Mouse (Mus musculus): ENCODE data around the gene Fam83c. TPM values are rescaled to one million over a fixed set of nuclear protein-coding genes. Genes with fewer than 3 reads are reported as not detected.
"Not testable (repeated sequence)": the region's sequence is repeated elsewhere in the genome, so short reads cannot be mapped to it uniquely, and the experiment has no call there.

Gene Fam83c
- polyA plus RNA-seq, 1 experiment from 2014 or later = 2.5 TPM

- no peak overlapping the region for H3K27ac ChIP-seq
- peaks cover 27% of the 10 kb centered on the region for H3K36me3 ChIP-seq
- no peak overlapping the region for H3K4me2 ChIP-seq
- peaks cover 9% of the 10 kb centered on the region for H3K4me1 ChIP-seq
- H3K9ac ChIP-seq = no peak overlapping the region
- no peaks in the 10 kb centered on the region for H3K9me3 ChIP-seq
- no peak for ATAC-seq (ENCODE audit: insufficient number of reproducible peaks, low FRiP score, low TSS enrichment, low read depth)
- no peaks in the 10 kb centered on the region for H3K27me3 ChIP-seq
- WGBS = 79% methylated on average over 7 of the region's 7 CpGs
- no peak overlapping the region for H3K4me3 ChIP-seq
Measured at GRCm38 (mm10) chr2:155860102-155860501, 25.4 kb upstream of the Fam83c start.

GRCm38 (mm10) chr2:155852536-155852935 is 17.9 kb upstream of the Fam83c start:
- WGBS = 64% methylated on average over 5 of the region's 5 CpGs
- Histone ChIP-seq H3K9me3 (no peaks in the 10 kb centered on the region), H3K27me3 (no peaks in the 10 kb centered on the region), H3K4me1 (0 out of 2 replicates have a peak, but pooled peaks cover 8% of the 10 kb centered on the region), H3K27ac (no peak overlapping the region), H3K4me3 (no peak overlapping the region), H3K36me3 (peaks cover 58% of the 10 kb centered on the region), H3K4me2 (no peak overlapping the region), H3K9ac (no peak overlapping the region)
- ATAC-seq (ENCODE audit: insufficient number of reproducible peaks, low FRiP score, low TSS enrichment, low read depth) = no peak

DNA sequence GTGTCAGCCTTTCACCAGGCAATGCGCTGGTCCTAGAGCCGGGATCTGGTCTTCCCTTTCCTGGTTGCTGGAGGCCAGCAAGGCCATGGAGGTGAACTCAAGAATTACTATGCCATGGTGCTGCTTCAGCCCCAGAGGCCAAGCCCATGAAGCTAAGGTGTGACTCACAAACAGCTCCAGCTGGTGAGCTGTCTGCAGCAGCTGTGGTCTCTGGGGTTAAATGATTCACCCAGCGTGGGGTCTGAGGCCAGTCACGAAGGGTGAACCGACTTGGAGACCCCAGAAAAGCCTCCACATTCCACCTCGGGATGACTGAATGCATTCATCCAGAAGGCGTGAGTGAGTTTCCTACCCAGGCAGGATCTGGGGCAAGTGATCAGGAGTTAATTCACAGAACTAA is 15.5 kb upstream of the Fam83c start:
- Histone ChIP-seq H3K27ac (no peak overlapping the region), H3K36me3 (peaks cover 53% of the 10 kb centered on the region), H3K4me1 (peaks cover 18% of the 10 kb centered on the region; the same call in 1 of the 2 replicates), H3K4me2 (no peak overlapping the region), H3K9me3 (no peaks in the 10 kb centered on the region), H3K27me3 (no peaks in the 10 kb centered on the region), H3K4me3 (no peak overlapping the region), H3K9ac (no peak overlapping the region)
- no peak for ATAC-seq (ENCODE audit: insufficient number of reproducible peaks, low FRiP score, low TSS enrichment, low read depth)
- WGBS = 79% methylated on average over 7 of the region's 7 CpGs

- Histone ChIP-seq H3K4me1 (peaks cover 18% of the 10 kb centered on the region; the same call in 1 of the 2 replicates), H3K4me3 (no peak overlapping the region), H3K4me2 (no peak overlapping the region), H3K9ac (no peak overlapping the region), H3K9me3 (no peaks in the 10 kb centered on the region), H3K36me3 (peaks cover 59% of the 10 kb centered on the region), H3K27ac (no peak overlapping the region), H3K27me3 (no peaks in the 10 kb centered on the region)
- ATAC-seq (ENCODE audit: insufficient number of reproducible peaks, low FRiP score, low TSS enrichment, low read depth) = no peak
- WGBS = 56% methylated on average over 7 of the region's 7 CpGs
Measured at GRCm38 (mm10) chr2:155849464-155849863, 14.8 kb upstream of the Fam83c start.

DNA sequence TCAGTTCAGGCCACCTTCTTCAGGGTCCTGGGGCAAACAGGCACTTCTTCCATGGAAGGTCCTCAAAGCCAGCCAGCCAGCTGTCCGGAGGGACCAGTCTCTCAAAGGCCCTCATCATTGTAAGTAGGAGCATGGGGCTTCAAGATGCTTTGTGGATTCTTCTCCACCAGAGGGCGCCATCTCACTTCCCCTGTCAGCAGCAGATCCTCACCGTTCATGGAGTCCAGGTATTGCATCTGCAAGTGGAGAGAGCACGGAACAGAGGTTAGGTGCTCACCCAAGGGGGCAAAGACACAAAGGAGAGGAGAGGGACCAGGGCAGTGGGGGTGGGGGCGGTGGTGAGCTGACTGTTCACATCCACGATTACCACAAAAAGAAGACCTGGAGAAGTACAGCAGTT is 13.6 kb upstream of the Fam83c start:
- WGBS = 21% methylated on average over 6 of the region's 6 CpGs
- peaks cover 53% of the 10 kb centered on the region for H3K36me3 ChIP-seq

GRCm38 (mm10) chr2:155846930-155847329 is 12.3 kb upstream of the Fam83c start:
- H3K36me3 ChIP-seq = peaks cover 53% of the 10 kb centered on the region
- H3K9me3 ChIP-seq = no peaks in the 10 kb centered on the region
- H3K4me3 ChIP-seq = no peak overlapping the region
- peak; percentile 59; the same call in 1 of the 2 replicates for ATAC-seq (ENCODE audit: insufficient number of reproducible peaks, low FRiP score, low TSS enrichment, low read depth)
- peaks cover 15% of the 10 kb centered on the region; the same call in 1 of the 2 replicates for H3K4me1 ChIP-seq
- H3K27ac ChIP-seq = 0 out of 2 replicates have a peak overlapping the region, but pooled peaks have one; percentile 47
- WGBS = 46% methylated on average over 8 of the region's 8 CpGs
- H3K4me2 ChIP-seq = no peak overlapping the region
- no peaks in the 10 kb centered on the region for H3K27me3 ChIP-seq
- no peak overlapping the region for H3K9ac ChIP-seq

More for the DNA sequence above, 13.6 kb upstream of the Fam83c start:
- H3K9me3 ChIP-seq = no peaks in the 10 kb centered on the region
- no peak overlapping the region for H3K4me3 ChIP-seq
- no peak for ATAC-seq (ENCODE audit: insufficient number of reproducible peaks, low FRiP score, low TSS enrichment, low read depth)
- H3K4me2 ChIP-seq = no peak overlapping the region
- no peak overlapping the region for H3K9ac ChIP-seq
- no peaks in the 10 kb centered on the region for H3K27me3 ChIP-seq
- no peak overlapping the region for H3K27ac ChIP-seq
- peaks cover 18% of the 10 kb centered on the region; the same call in 1 of the 2 replicates for H3K4me1 ChIP-seq

- H3K4me2 ChIP-seq = no peak overlapping the region
- ATAC-seq (ENCODE audit: insufficient number of reproducible peaks, low FRiP score, low TSS enrichment, low read depth) = no peak
- no peak overlapping the region for H3K4me3 ChIP-seq
- 82% methylated on average over 4 of the region's 4 CpGs for WGBS
- no peaks in the 10 kb centered on the region for H3K4me1 ChIP-seq
- H3K27ac ChIP-seq = no peak overlapping the region
- no peak overlapping the region for H3K9ac ChIP-seq
- no peaks in the 10 kb centered on the region for H3K27me3 ChIP-seq
- no peaks in the 10 kb centered on the region for H3K9me3 ChIP-seq
- H3K36me3 ChIP-seq = no peaks in the 10 kb centered on the region
Measured at GRCm38 (mm10) chr2:155838961-155839360, 4.3 kb upstream of the Fam83c start.

GRCm38 (mm10) chr2:155837961-155838360 is 3.3 kb upstream of the Fam83c start:
- no peak overlapping the region for H3K9ac ChIP-seq
- no peak overlapping the region for H3K27ac ChIP-seq
- H3K9me3 ChIP-seq = no peaks in the 10 kb centered on the region
- no peak overlapping the region for H3K4me3 ChIP-seq
- H3K4me1 ChIP-seq = no peaks in the 10 kb centered on the region
- no peak for ATAC-seq (ENCODE audit: insufficient number of reproducible peaks, low FRiP score, low TSS enrichment, low read depth)
- H3K36me3 ChIP-seq = no peaks in the 10 kb centered on the region
- WGBS = 52% methylated on average over 3 of the region's 3 CpGs
- H3K27me3 ChIP-seq = no peaks in the 10 kb centered on the region
- no peak overlapping the region for H3K4me2 ChIP-seq

DNA sequence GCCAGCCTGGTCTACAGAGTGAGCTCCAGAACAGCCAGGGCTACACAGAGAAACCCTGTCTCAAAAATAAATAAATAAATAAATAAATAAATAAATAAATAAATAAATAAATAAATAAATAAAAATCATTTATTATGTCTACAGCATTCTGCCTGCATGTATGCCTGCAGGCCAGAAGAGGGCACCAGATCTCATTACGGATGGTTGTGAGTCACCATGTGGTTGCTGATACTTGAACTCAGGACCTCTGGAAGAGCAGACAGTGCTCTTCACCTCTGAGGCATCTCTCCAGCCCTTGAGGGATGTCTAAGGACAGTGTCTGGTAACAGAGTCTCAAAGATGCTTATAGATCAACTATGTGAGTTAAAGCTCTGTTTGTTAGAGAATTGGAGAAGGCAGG is 2.6 kb downstream of the Fam83c start:
- 59% methylated on average over 1 of the region's 1 CpGs for WGBS
- not testable (repeated sequence) for H3K4me3 ChIP-seq; H3K4me2 ChIP-seq; H3K36me3 ChIP-seq; H3K4me1 ChIP-seq; H3K27ac ChIP-seq; H3K9me3 ChIP-seq; ATAC-seq (ENCODE audit: insufficient number of reproducible peaks, low FRiP score, low TSS enrichment, low read depth); H3K9ac ChIP-seq; H3K27me3 ChIP-seq

GRCm38 (mm10) chr2:155831302-155831701 is 3.4 kb downstream of the Fam83c start:
- WGBS = 58% methylated on average over 9 of the region's 9 CpGs
- Histone ChIP-seq H3K36me3 (no peaks in the 10 kb centered on the region), H3K4me1 (peaks cover 11% of the 10 kb centered on the region), H3K4me2 (no peak overlapping the region), H3K4me3 (no peak overlapping the region), H3K9me3 (no peaks in the 10 kb centered on the region), H3K27me3 (no peaks in the 10 kb centered on the region), H3K27ac (no peak overlapping the region), H3K9ac (no peak overlapping the region)
- no peak for ATAC-seq (ENCODE audit: insufficient number of reproducible peaks, low FRiP score, low TSS enrichment, low read depth)

- WGBS = 81% methylated on average over 8 of the region's 8 CpGs
- no peaks in the 10 kb centered on the region for H3K36me3 ChIP-seq
- H3K9me3 ChIP-seq = no peaks in the 10 kb centered on the region
- ATAC-seq (ENCODE audit: insufficient number of reproducible peaks, low FRiP score, low TSS enrichment, low read depth) = no peak
- no peaks in the 10 kb centered on the region for H3K27me3 ChIP-seq
- no peak overlapping the region for H3K9ac ChIP-seq
- no peak overlapping the region for H3K27ac ChIP-seq
- H3K4me3 ChIP-seq = no peak overlapping the region
- no peak overlapping the region for H3K4me2 ChIP-seq
- peaks cover 11% of the 10 kb centered on the region for H3K4me1 ChIP-seq
Measured at GRCm38 (mm10) chr2:155830841-155831240, 3.8 kb downstream of the Fam83c start.

DNA sequence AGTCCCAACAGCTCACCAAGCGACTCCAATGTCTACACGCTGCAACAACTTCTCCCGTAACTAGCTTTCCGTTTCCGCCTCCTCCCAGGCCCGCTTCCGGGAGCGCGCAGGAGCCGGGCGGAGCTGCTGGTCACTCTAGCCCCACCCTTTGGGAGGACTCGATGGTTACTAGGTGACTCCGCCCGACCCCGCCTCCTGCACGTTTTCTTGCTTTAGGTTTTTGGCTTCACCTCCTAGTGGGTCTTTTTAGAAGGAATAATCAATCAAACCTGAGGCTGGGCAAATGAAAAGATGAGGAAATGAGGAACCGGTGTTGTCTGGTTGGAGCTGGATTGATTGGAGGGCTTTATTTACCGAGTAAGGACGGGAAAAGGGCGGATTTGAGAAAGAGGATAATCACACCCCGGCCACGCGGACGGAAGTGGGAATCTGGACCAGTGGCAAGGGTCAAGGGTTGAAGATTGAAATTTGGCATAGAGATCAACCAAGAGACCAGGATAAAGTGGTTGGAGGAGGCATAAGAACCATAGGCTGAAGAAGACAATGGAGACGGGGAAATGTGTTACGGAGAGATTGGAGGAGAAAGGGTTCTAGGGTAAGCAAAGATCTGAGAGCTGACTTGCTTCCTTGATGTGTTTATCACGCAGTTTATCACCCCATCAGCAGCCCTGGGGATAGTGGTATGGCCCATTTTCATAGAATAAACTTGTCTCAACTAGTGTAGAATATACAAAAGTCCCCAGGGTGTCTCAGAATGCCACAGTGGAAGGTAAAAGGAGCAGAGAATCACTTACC is 7.8 kb downstream of the Fam83c start, which contains the start of gene Eif6:
Gene Eif6, minus strand, starts transcription at position 296 of the 795 bp plus-strand sequence.
- H3K9me3 ChIP-seq = no peaks in the 10 kb centered on the region
- ATAC-seq (ENCODE audit: insufficient number of reproducible peaks, low FRiP score, low TSS enrichment, low read depth) = peak; percentile 91
- 4% methylated on average over 27 of the region's 27 CpGs for WGBS
- peak within 1 kb of the TSS; percentile 80 for H3K4me2 ChIP-seq
- H3K4me1 ChIP-seq = peaks cover 19% of the 10 kb centered on the region
- peaks cover 23% of the 10 kb centered on the region for H3K36me3 ChIP-seq
- peak within 1 kb of the TSS; percentile 59 for H3K9ac ChIP-seq
- peak within 1 kb of the TSS; percentile 91 for H3K4me3 ChIP-seq
- H3K27me3 ChIP-seq = no peaks in the 10 kb centered on the region
- peak within 1 kb of the TSS; percentile 88 for H3K27ac ChIP-seq

Measured in limb, embryonic 15.5 days (tissue).